In genomic region chr8:78899887-78900286, GRCm38 (mm10) we compare ENCODE assay signal across 8 mouse cellular contexts.
DNase-seq lines count a peak whose midpoint lies in the region; ATAC-seq and TF ChIP-seq lines count a peak whose summit lies in the region.

No protein-coding gene starts in this region.

- H3K9ac ChIP-seq in liver, embryonic 16.5 days (ENCODE audit: low read depth, low read length) = no peak overlapping the region

- no peaks in the 10 kb centered on the region for H3K4me1 ChIP-seq in liver, embryonic 16.5 days (ENCODE audit: control insufficient read depth, low read depth, low read length)
- no peaks in the 10 kb centered on the region for H3K4me1 ChIP-seq in thymus, adult 2 months (replicated peaks; ENCODE audit: control insufficient read depth, insufficient read depth, low read length)

- no peak overlapping the region for H3K27ac ChIP-seq in gastrocnemius, adult 2 months
- no peak overlapping the region for H3K27ac ChIP-seq in liver, embryonic 16.5 days (ENCODE audit: low read length)
- H3K27ac ChIP-seq in thymus, adult 2 months (ENCODE audit: control insufficient read depth, insufficient read depth, low read length) = no peak overlapping the region

- ATAC-seq in liver, embryonic 16.5 days (ENCODE audit: low read depth) = peak; percentile 48

- peak; percentile 86 for TF ChIP-seq CTCF in gastrocnemius, adult 2 months (IDR thresholded peaks at IDR 0.05)
- no peak for TF ChIP-seq CTCF in thymus, adult 2 months (IDR thresholded peaks at IDR 0.05; ENCODE audit: borderline replicate concordance, control insufficient read depth, extremely low read depth, insufficient read depth, low read length, poor library complexity)

- no peak overlapping the region for H3K4me3 ChIP-seq in gastrocnemius, adult 2 months
- H3K4me3 ChIP-seq in liver, embryonic 16.5 days (ENCODE audit: low read depth, low read length) = no peak overlapping the region
- no peak overlapping the region for H3K4me3 ChIP-seq in thymus, adult 2 months (ENCODE audit: control insufficient read depth, insufficient read depth, low read length)

- 24% methylated on average over 7 of the region's 7 CpGs for WGBS in liver, embryonic 16.5 days (ENCODE audit: insufficient replicate concordance)
- WGBS in thymus, adult 2 months = 29% methylated on average over 7 of the region's 7 CpGs

- H3K4me2 ChIP-seq in liver, embryonic 16.5 days (ENCODE audit: low read depth, low read length) = no peak overlapping the region

- TF ChIP-seq POLR2A in thymus, adult 2 months (IDR thresholded peaks at IDR 0.05; ENCODE audit: control insufficient read depth, extremely low read depth, insufficient read depth, low read length, poor library complexity) = no peak

- intact Hi-C loops in gastrocnemius, adult 2 months (cut with DNase I) = loop anchor here (1.0 kb wide), 1 partner anchor 662 kb away; no protein-coding TSS in a partner anchor

- H3K9me3 ChIP-seq in liver, embryonic 16.5 days (replicated peaks; ENCODE audit: control insufficient read depth, low read length) = no peaks in the 10 kb centered on the region

- H3K27me3 ChIP-seq in liver, embryonic 16.5 days (ENCODE audit: control insufficient read depth, insufficient read depth, low read depth, low read length) = no peaks in the 10 kb centered on the region
- H3K27me3 ChIP-seq in thymus, adult 2 months (ENCODE audit: control insufficient read depth, insufficient read depth, low read length) = no peaks in the 10 kb centered on the region

- no peaks in the 10 kb centered on the region for H3K36me3 ChIP-seq in liver, embryonic 16.5 days (ENCODE audit: control insufficient read depth, insufficient read depth)
- no peaks in the 10 kb centered on the region for H3K36me3 ChIP-seq in thymus, adult 2 months (ENCODE audit: control insufficient read depth, insufficient read depth, low read length)

- peak; percentile 63 for DNase-seq in CD4-positive helper T cell, adult 2 months (ENCODE audit: low read depth, low spot score)
- peak; percentile 91 for DNase-seq in ZHBTc4 (ENCODE audit: low read depth, low spot score)
- peak; percentile 66 to 78 for DNase-seq in cerebellum, postnatal 36 days
- DNase-seq in gastrocnemius, adult 2 months = peak; percentile 63
- DNase-seq in kidney, postnatal 14 days = peak; percentile 74
- peak; percentile 12 for DNase-seq in ovary, adult 18-20 months (ENCODE audit: low spot score)
- DNase-seq in thymus, adult 2 months = peak; percentile 69

Comparison
In these comparisons a context has a peak if more than half of its experiments do, and no peak if none do; other contexts are left out.
1. DNase-seq: peak in every context shown above with its lines; median percentile 91 in ZHBTc4; 74 in kidney, postnatal 14 days; 72 in cerebellum, postnatal 36 days; 69 in thymus, adult 2 months; 63 in CD4-positive helper T cell, adult 2 months; 63 in gastrocnemius, adult 2 months; 12 in ovary, adult 18-20 months.